Mouse (Mus musculus) limb, embryonic 11.5 days (tissue): ENCODE results near the gene Rtn4rl1. TPM values are rescaled to one million over a fixed set of nuclear protein-coding genes. Genes with fewer than 3 reads are reported as not detected.

Experiments used
- ATAC-seq: fragments of 200-750 bp; cut with Nextera tagmentation; 2 replicates; pipeline ENCODE4 v1.8.0; 2017; ENCODE audit warnings: low read depth; ENCODE audit not compliant: insufficient number of reproducible peaks, low FRiP score, low TSS enrichment
- DNase-seq: peaks from one replicate; pipeline ENCODE4 v3.0.0-alpha.2; 2015; ENCODE audit warnings: low spot score
- H3K27ac ChIP-seq: fragments of 300-500 bp; sonication (generic); replicated peaks from 2 replicates; pipeline ENCODE4 v1.5.1; 2014; ENCODE audit warnings: low read depth, mild to moderate bottlenecking, low read length
- H3K27me3 ChIP-seq: fragments of 300-500 bp; sonication (generic); 2 replicates; pipeline ENCODE4 v1.6.1; 2014; ENCODE audit warnings: mild to moderate bottlenecking, low read length, mixed read lengths; ENCODE audit not compliant: control insufficient read depth, insufficient read depth
- H3K36me3 ChIP-seq: fragments of 300-500 bp; sonication (generic); 2 replicates; pipeline ENCODE4 v1.6.1; 2014; ENCODE audit warnings: mild to moderate bottlenecking, low read length, moderate library complexity, mixed read lengths; ENCODE audit not compliant: control insufficient read depth, insufficient read depth
- H3K4me1 ChIP-seq: fragments of 300-500 bp; sonication (generic); 2 replicates; pipeline ENCODE4 v1.6.1; 2014; ENCODE audit warnings: low read length, mixed read lengths; ENCODE audit not compliant: control insufficient read depth, insufficient read depth
- H3K4me2 ChIP-seq: fragments of 300-500 bp; sonication (generic); 2 replicates; pipeline ENCODE4 v1.6.1; 2014; ENCODE audit warnings: low read depth, mild to moderate bottlenecking, moderate library complexity; ENCODE audit not compliant: severe bottlenecking
- H3K4me3 ChIP-seq: fragments of 300-500 bp; sonication (generic); 2 replicates; pipeline ENCODE4 v1.5.1; 2014; ENCODE audit warnings: low read depth, low read length
- H3K9ac ChIP-seq: fragments of 300-500 bp; sonication (generic); 2 replicates; pipeline ENCODE4 v1.6.1; 2014; ENCODE audit warnings: mild to moderate bottlenecking, low read length
- H3K9me3 ChIP-seq: fragments of 300-500 bp; sonication (generic); 2 replicates; pipeline ENCODE4 v1.6.1; 2016; ENCODE audit warnings: low read length; ENCODE audit not compliant: control insufficient read depth
- WGBS: fragments of 180-500 bp; shearing (Covaris S2); extraction: QIAGEN DNeasy Blood & Tissue Kit; methylation state at CpG from one replicate; pipeline ENCODE4 v1.1.7; 2014; 5-methylcytosine and 5-hydroxymethylcytosine counted together
- microRNA counts: library from miRNA; unstranded; fragments of <30 nt; microRNA quantifications from one replicate; lab custom pipeline; 2016
- microRNA-seq: library from miRNA; unstranded; fragments of <30 nt; microRNA quantifications from one replicate; pipeline ENCODE4, GENCODE M21; 2016
- polyA plus RNA-seq: library from polyadenylated mRNA; unstranded; fragments of >200 nt; fragmentation: Nextera tagmentation; extraction: Ambion mirVana; gene quantifications from 2 replicates; pipeline ENCODE4 v1.2.1, GENCODE M21; 2014

Gene Rtn4rl1
- polyA plus RNA-seq, 1 experiment from 2014 or later: 0.75 TPM

- H3K4me2 ChIP-seq: no peak overlapping the region
- ATAC-seq: no peak
- no peaks in the 10 kb centered on the region for H3K27me3 ChIP-seq
- no peak overlapping the region for H3K27ac ChIP-seq
- H3K9ac ChIP-seq: no peak overlapping the region
- no peak for DNase-seq
- no peak overlapping the region for H3K4me3 ChIP-seq
- 73% methylated on average over 8 of the region's 8 CpGs for WGBS
- no peaks in the 10 kb centered on the region for H3K4me1 ChIP-seq
- H3K36me3 ChIP-seq: peaks cover 33% of the 10 kb centered on the region
- H3K9me3 ChIP-seq: no peaks in the 10 kb centered on the region
Measured at GRCm38 (mm10) chr11:75310813-75311212, 117.2 kb downstream of the Rtn4rl1 start.

GRCm38 (mm10) chr11:75311751-75312150, 118.2 kb downstream of the Rtn4rl1 start:
- no peak for DNase-seq
- no peak for ATAC-seq
- no peak overlapping the region for H3K4me3 ChIP-seq
- no peak overlapping the region for H3K27ac ChIP-seq
- 90% methylated on average over 6 of the region's 6 CpGs for WGBS
- no peaks in the 10 kb centered on the region for H3K9me3 ChIP-seq
- no peaks in the 10 kb centered on the region for H3K27me3 ChIP-seq
- H3K4me2 ChIP-seq: no peak overlapping the region
- H3K4me1 ChIP-seq: no peaks in the 10 kb centered on the region
- H3K9ac ChIP-seq: no peak overlapping the region
- peaks cover 34% of the 10 kb centered on the region for H3K36me3 ChIP-seq

GRCm38 (mm10) chr11:75313834-75314233, 120.3 kb downstream of the Rtn4rl1 start:
- ATAC-seq (no peak), DNase-seq (no peak)
- H3K27ac ChIP-seq: no peak overlapping the region
- no peaks in the 10 kb centered on the region for H3K27me3 ChIP-seq
- no peak overlapping the region for H3K9ac ChIP-seq
- H3K9me3 ChIP-seq: no peaks in the 10 kb centered on the region
- H3K4me3 ChIP-seq: no peak overlapping the region
- H3K36me3 ChIP-seq: peaks cover 30% of the 10 kb centered on the region
- 93% methylated on average over 8 of the region's 8 CpGs for WGBS
- no peak overlapping the region for H3K4me2 ChIP-seq
- H3K4me1 ChIP-seq: no peaks in the 10 kb centered on the region

MicroRNAs within 50 kb of the gene (microRNA counts, 519-probe panel; counts per million panel counts)
- microRNA mmu-miR-132 (lab: Ali Mortazavi, UCI) (1,132 counts per million, percentile 4 among the panel's probes with 10 or more counts), microRNA mmu-miR-212 (lab: Ali Mortazavi, UCI) (not detected)

Small RNA genes within 50 kb of the gene (microRNA-seq; reads per million reads assigned to microRNA genes)
- gene Mir132 (46.7 reads per million, percentile 40 among the genes with 10 or more reads in this experiment), gene Mir212 (5.8 reads per million, percentile 12 among the genes with 10 or more reads in this experiment)

Other genes with a start within 250 kb of the Rtn4rl1 start
- gene Hic1, start 24.3 kb upstream of the Rtn4rl1 start, polyA plus RNA-seq: 4.1 and 4.5 TPM in 2 replicates
- 38.2 and 39.8 TPM in 2 replicates for gene Ovca2, start 14.9 kb upstream of the Rtn4rl1 start, polyA plus RNA-seq
- 24.1 and 25.5 TPM in 2 replicates for gene Dph1, start 2.5 kb upstream of the Rtn4rl1 start, polyA plus RNA-seq
- gene Rpa1, start 154.5 kb downstream of the Rtn4rl1 start, polyA plus RNA-seq: 151 and 154 TPM in 2 replicates
- 14.3 and 15.2 TPM in 2 replicates for gene Smyd4, start 154.7 kb downstream of the Rtn4rl1 start, polyA plus RNA-seq
- 174 and 194 TPM in 2 replicates for gene Serpinf1, start 228.9 kb downstream of the Rtn4rl1 start, polyA plus RNA-seq
- gene Serpinf2, start 245.8 kb downstream of the Rtn4rl1 start, polyA plus RNA-seq: 0.52 TPM in 1 of 2 replicates, not detected in the other